Mouse (Mus musculus): ENCODE results near the gene Cd274. TPM values are rescaled to one million over a fixed set of nuclear protein-coding genes. Genes with fewer than 3 reads are reported as not detected.

Cd274 gene
- polyA plus RNA-seq (2021; fragmentation: Nextera tagmentation) = 0.98 and 1.3 TPM in 2 replicates
- long read RNA-seq, experiment 1, partial matches to known transcripts = 0 of 3 reads
- long read RNA-seq, experiment 1, other reads (novel, unspliced or antisense) = 2 of 3 reads
- long read RNA-seq, experiment 2, transcript Cd274-201 (7 exons, 3,622 nt) = major isoform, 5 of 6 reads
- long read RNA-seq, experiment 2, partial matches to known transcripts = 1 of 6 reads
- long read RNA-seq, experiment 2, other reads (novel, unspliced or antisense) = 0 of 6 reads

DNA sequence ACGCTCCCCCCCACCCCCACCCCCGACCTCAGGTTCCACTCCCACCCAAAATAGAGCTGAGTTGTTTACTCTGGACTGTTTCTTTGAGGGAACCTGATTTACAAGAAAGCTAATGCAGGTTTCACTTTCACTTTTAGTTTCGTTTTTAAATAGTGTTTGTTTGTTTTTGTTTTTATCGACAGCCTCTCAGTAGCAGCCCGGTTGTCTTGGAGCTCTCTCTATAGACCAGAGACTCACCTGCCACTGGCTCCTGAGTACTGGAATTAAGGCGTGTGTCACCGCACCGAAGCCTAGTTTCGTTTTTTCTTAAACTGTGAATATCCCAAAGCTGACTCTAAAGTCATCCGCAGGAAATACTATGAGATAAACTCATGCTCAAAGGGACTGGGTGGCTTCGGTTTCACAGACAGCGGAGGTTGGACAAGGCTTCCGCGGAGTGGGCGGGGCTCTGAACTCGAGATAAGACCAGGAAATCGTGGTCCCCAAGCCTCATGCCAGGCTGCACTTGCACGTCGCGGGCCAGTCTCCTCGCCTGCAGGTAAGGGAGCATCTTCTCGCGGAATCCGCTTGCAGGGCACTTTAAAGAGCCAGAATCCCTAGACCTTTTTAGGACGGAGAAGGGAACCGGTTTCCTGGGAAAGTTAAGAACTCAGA is at the start of gene Cd274, which contains the start of gene Plgrkt:
TSS of gene Cd274 (plus strand) at position 487 of the 654 bp plus-strand sequence.
TSS of gene Plgrkt (minus strand) at position 422 of the 654 bp plus-strand sequence.

DNA sequence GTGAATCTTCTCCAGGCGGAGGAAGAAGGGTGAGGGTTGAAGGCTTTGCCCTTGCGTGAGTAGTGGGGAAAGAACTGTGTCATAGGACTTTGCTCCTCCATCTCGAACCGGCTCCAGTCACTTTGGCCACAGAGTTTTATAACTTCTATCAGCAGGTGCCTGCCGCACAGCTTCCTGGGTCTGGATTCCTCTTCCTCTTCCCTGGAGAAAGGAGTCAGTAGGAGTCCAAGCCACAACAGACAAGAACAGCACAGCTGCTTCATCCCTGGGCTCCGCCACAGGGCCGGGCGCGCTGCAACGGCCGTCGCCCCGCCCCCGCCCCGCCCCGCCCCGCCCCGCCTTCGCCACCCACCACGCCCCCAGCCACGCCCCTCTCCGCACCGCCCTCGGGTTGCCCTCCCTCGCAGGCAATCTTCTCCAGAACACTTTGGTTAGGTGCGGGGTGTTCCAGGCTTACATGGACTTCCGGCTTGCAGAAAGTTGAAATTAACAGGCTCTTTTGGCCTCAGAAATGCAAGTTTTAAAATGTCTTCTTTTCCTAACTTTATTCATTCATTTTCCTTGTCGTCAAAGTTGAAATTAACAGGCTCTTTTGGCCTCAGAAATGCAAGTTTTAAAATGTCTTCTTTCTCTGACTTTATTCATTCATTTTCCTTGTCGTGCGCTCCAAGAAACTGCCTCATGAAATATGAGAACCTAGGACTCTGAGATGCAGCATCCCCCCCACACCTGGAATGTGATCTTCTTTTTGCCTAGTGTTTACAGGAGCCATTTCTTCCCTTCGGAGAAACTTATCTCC is 42.0 kb upstream of the Cd274 start, which contains the start of gene Insl6:
TSS of gene Insl6 (minus strand) at position 304 of the 799 bp plus-strand sequence.

DNA sequence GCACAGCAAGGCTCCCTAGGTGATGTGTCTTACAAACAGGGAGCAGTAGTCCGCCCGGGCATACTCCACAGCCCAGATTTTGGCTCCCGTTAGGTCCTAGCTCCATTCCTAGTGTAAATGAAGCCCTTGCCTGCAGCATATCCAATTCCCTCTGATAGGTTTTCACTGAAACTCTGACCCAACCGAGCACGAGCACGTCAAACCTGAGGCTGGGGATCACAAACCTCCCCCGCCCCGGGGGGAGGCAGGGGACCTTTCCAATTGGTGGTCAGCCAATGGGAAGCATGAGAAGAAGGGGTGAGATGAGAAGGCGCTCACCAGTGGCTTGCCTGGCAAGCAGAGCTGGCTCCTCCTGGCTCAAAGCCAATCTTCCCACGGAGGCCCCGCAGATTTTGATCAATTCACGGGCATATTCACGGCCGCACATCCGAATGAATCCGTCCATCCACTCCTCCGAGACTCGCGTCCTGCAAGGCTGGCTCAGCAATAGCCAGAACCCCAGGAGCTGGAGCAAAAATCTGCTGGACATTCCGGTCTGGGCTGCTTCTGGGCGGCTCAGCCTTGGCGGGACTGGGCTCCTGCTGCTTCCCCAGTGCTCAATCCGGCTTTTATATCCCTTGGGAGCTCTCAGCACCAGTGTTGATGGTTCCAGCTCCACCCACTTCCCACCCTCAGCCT is 33.0 kb upstream of the Cd274 start, which contains the start of gene Rln1:
TSS of gene Rln1 (minus strand) at position 603 of the 678 bp plus-strand sequence.

DNA sequence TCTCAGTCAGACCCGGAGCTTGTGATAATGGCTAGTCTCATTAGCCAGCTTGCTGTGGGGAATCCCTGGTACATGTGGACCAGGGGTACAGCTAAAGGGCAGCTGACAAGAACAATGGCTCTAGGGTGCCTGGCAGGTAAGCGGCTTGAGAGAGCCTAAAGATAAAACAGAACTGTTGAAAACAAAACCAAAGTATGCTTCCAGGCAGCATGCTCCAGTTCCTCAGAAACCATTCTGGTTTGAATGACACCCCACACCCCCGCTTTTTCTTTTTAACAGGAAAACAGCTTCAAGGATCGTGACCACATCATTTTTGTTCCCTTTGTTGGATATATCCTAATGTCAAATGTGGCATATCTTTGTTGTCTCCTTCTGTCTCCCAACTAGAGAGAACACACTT is 43.4 kb downstream of the Cd274 start, which contains the start of gene Pdcd1lg2:
TSS of gene Pdcd1lg2 (plus strand) at position 301 of the 400 bp plus-strand sequence.

Other genes with a start within 250 kb of the Cd274 start
- 2.3 and 2.5 TPM in 2 replicates for gene Jak2, start 115.6 kb upstream of the Cd274 start, polyA plus RNA-seq (2021; fragmentation: Nextera tagmentation)
- 1.6 and 2.7 TPM in 2 replicates for gene Insl6, start 42.1 kb upstream of the Cd274 start, polyA plus RNA-seq (2021; fragmentation: Nextera tagmentation)
- 2.2 and 2.9 TPM in 2 replicates for gene Rln1, start 32.8 kb upstream of the Cd274 start, polyA plus RNA-seq (2021; fragmentation: Nextera tagmentation)
- gene Plgrkt, start 65 bp upstream of the Cd274 start, polyA plus RNA-seq (2021; fragmentation: Nextera tagmentation) = 20.3 and 24.4 TPM in 2 replicates
- gene Pdcd1lg2, start 43.5 kb downstream of the Cd274 start, polyA plus RNA-seq (2021; fragmentation: Nextera tagmentation) = not detected in 2 replicates
- 7.7 and 10.6 TPM in 2 replicates for gene Ric1, start 154.8 kb downstream of the Cd274 start, polyA plus RNA-seq (2021; fragmentation: Nextera tagmentation)

Measured in layer of hippocampus, adult 6 months (tissue).